Mouse (Mus musculus): ENCODE measurements around the gene Rai14.

GRCm38 (mm10) chr15:10540271-10541088 lies 173.9 kb downstream of the Rai14 start:
- no peak for TF ChIP-seq CTCF (IDR thresholded peaks at IDR 0.05; ENCODE audit: borderline replicate concordance, extremely low read depth, insufficient read depth, insufficient read length)
- TF ChIP-seq POLR2A (IDR thresholded peaks at IDR 0.05; ENCODE audit: borderline replicate concordance, extremely low read depth, insufficient read depth, insufficient read length, poor library complexity, severe bottlenecking) = no peak
